Mouse (Mus musculus) stomach, embryonic 16.5 days (tissue): ENCODE data around the gene Lrp3. TPM values are rescaled to one million over a fixed set of nuclear protein-coding genes. Genes with fewer than 3 reads are reported as not detected.
"Not testable (repeated sequence)": the region's sequence is repeated elsewhere in the genome, so short reads cannot be mapped to it uniquely, and the experiment has no call there.

ENCODE experiments used
- ATAC-seq: fragments of 200-750 bp; cut with Nextera tagmentation; 2 replicates; pipeline ENCODE4 v1.8.0; 2017; ENCODE audit warnings: moderate number of reproducible peaks, moderate TSS enrichment; ENCODE audit not compliant: insufficient read depth, low FRiP score
- H3K27ac ChIP-seq: fragments of 300-500 bp; sonication (generic); 2 replicates; pipeline ENCODE4 v1.5.1; 2014; ENCODE audit warnings: low read length
- H3K27me3 ChIP-seq: fragments of 300-500 bp; sonication (generic); 2 replicates; pipeline ENCODE4 v1.6.1; 2014; ENCODE audit warnings: low read length, control low read depth, mixed read lengths; ENCODE audit not compliant: control insufficient read depth, insufficient read depth
- H3K36me3 ChIP-seq: fragments of 300-500 bp; sonication (generic); 2 replicates; pipeline ENCODE4 v1.6.1; 2014; ENCODE audit warnings: low read length; ENCODE audit not compliant: control insufficient read depth, insufficient read depth
- H3K4me1 ChIP-seq: fragments of 300-500 bp; sonication (generic); 2 replicates; pipeline ENCODE4 v1.6.1; 2014; ENCODE audit warnings: low read length, control low read depth, mixed read lengths; ENCODE audit not compliant: control insufficient read depth, insufficient read depth
- H3K4me2 ChIP-seq: fragments of 300-500 bp; sonication (generic); 2 replicates; pipeline ENCODE4 v1.6.1; 2014; ENCODE audit warnings: low read depth, low read length, mixed read lengths
- H3K4me3 ChIP-seq: fragments of 300-500 bp; sonication (generic); replicated peaks from 2 replicates; pipeline ENCODE4 v1.5.1; 2014; ENCODE audit warnings: mild to moderate bottlenecking, low read length
- H3K9ac ChIP-seq: fragments of 300-500 bp; sonication (generic); 2 replicates; pipeline ENCODE4 v1.6.1; 2014; ENCODE audit warnings: low read length
- H3K9me3 ChIP-seq: fragments of 300-500 bp; sonication (generic); replicated peaks from 2 replicates; pipeline ENCODE4 v1.6.1; 2016; ENCODE audit warnings: low read length, control low read depth; ENCODE audit not compliant: control insufficient read depth
- WGBS: fragments of 180-500 bp; shearing (Covaris S2); extraction: QIAGEN DNeasy Blood & Tissue Kit; methylation state at CpG from one replicate; pipeline ENCODE4 v1.1.7; 2014; 5-methylcytosine and 5-hydroxymethylcytosine counted together
- polyA plus RNA-seq: library from polyadenylated mRNA; unstranded; fragments of >200 nt; fragmentation: Nextera tagmentation; extraction: Ambion mirVana; gene quantifications from 2 replicates; pipeline ENCODE4 v1.2.1, GENCODE M21; 2015

Gene Lrp3
- polyA plus RNA-seq, result 4.9 and 5.5 TPM in 2 replicates

DNA sequence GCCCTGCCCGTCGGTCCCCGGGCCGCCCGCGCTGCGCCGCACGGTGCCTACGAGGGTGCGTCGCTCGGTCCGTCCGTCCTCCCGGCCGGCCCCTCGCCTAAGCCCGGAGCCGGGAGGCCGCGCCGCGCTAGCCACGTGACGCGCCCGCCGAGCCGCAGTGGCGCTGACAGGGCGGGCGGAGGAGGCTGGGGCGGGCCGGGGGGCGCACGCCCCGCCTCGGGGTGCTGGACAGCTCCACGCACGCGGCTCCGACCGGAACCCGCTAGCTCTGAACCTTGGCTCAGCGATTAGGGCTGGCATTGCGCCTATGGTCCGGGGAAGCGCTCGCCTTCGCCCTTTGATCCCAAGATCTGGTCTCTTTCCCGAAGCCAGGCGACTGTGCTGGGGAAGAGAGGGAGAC lies at the start of gene Lrp3:
Gene Lrp3 (minus strand): TSS at position 274 of the 400 bp plus-strand sequence.
- Histone ChIP-seq H3K27me3 (no peaks in the 10 kb centered on the region), H3K27ac (no peak within 1 kb of the TSS), H3K9ac (peak within 1 kb of the TSS; percentile 83), H3K4me3 (peak within 1 kb of the TSS; percentile 70), H3K9me3 (no peaks in the 10 kb centered on the region), H3K36me3 (no peaks in the 10 kb centered on the region), H3K4me2 (peak within 1 kb of the TSS; percentile 84), H3K4me1 (peaks cover 4% of the 10 kb centered on the region; the same call in 1 of the 2 replicates)
- under 1% methylated on average over 51 of the region's 53 CpGs for WGBS
- peak; percentile 93 for ATAC-seq

- no peak for ATAC-seq
- Histone ChIP-seq H3K36me3 (no peaks in the 10 kb centered on the region), H3K4me3 (no peak overlapping the region), H3K9ac (no peak overlapping the region), H3K4me2 (no peak overlapping the region), H3K4me1 (no peaks in the 10 kb centered on the region), H3K27ac (no peak overlapping the region), H3K27me3 (no peaks in the 10 kb centered on the region), H3K9me3 (no peaks in the 10 kb centered on the region)
- 11% methylated on average over 7 of the region's 7 CpGs for WGBS
Measured at GRCm38 (mm10) chr7:35264746-35265145, 49.4 kb upstream of the Lrp3 start.

GRCm38 (mm10) chr7:35263595-35264489 lies 48.5 kb upstream of the Lrp3 start:
- Histone ChIP-seq H3K9ac (no peak overlapping the region), H3K36me3 (no peaks in the 10 kb centered on the region), H3K4me1 (no peaks in the 10 kb centered on the region), H3K27me3 (no peaks in the 10 kb centered on the region), H3K9me3 (no peaks in the 10 kb centered on the region), H3K27ac (no peak overlapping the region), H3K4me2 (no peak overlapping the region), H3K4me3 (no peak overlapping the region)
- WGBS, result 72% methylated on average over 15 of the region's 15 CpGs
- no peak for ATAC-seq

DNA sequence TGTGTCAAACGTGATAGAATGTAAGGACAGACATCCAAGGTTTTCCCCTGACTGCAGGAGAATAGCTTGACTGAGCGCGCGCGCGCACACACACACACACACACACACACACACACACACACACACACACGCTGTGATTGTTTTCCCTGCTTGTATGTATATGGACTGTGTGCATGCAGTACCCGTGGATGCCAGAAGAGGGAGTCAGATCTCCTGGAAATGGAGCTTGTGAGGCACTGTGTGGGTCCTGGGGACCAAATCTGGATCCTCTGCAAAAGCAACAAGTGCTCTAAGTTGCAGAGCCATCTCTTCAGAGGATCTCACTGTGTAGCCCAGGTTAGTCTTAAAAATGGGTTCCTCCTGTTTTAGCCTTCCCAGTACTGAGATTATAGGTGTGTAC lies 44.1 kb upstream of the Lrp3 start:
- WGBS, result 87% methylated on average over 8 of the region's 8 CpGs
- H3K27me3 ChIP-seq, result no peaks in the 10 kb centered on the region
- no peak overlapping the region for H3K4me2 ChIP-seq
- no peak for ATAC-seq
- H3K9ac ChIP-seq, result no peak overlapping the region
- H3K36me3 ChIP-seq, result no peaks in the 10 kb centered on the region
- no peaks in the 10 kb centered on the region for H3K9me3 ChIP-seq
- H3K4me1 ChIP-seq, result no peaks in the 10 kb centered on the region
- H3K27ac ChIP-seq, result no peak overlapping the region
- no peak overlapping the region for H3K4me3 ChIP-seq

GRCm38 (mm10) chr7:35258294-35258693 lies 43.0 kb upstream of the Lrp3 start:
- Histone ChIP-seq H3K9ac (no peak overlapping the region), H3K4me1 (no peaks in the 10 kb centered on the region), H3K27me3 (no peaks in the 10 kb centered on the region), H3K27ac (no peak overlapping the region), H3K36me3 (no peaks in the 10 kb centered on the region), H3K4me3 (no peak overlapping the region), H3K4me2 (no peak overlapping the region), H3K9me3 (no peaks in the 10 kb centered on the region)
- WGBS, result 53% methylated on average over 7 of the region's 7 CpGs
- ATAC-seq, result no peak

- peak; percentile 57; the same call in 1 of the 2 replicates for ATAC-seq
- H3K36me3 ChIP-seq, result no peaks in the 10 kb centered on the region
- H3K4me1 ChIP-seq, result peaks cover 4% of the 10 kb centered on the region; the same call in 1 of the 2 replicates
- peak overlapping the region; percentile 51 for H3K4me2 ChIP-seq
- no peak overlapping the region for H3K27ac ChIP-seq
- no peaks in the 10 kb centered on the region for H3K9me3 ChIP-seq
- WGBS, result 6% methylated on average over 13 of the region's 13 CpGs
- peak overlapping the region; percentile 29; the same call in 1 of the 2 replicates for H3K4me3 ChIP-seq
- H3K27me3 ChIP-seq, result no peaks in the 10 kb centered on the region
- peak overlapping the region; percentile 46 for H3K9ac ChIP-seq
Measured at GRCm38 (mm10) chr7:35252041-35252558, 36.8 kb upstream of the Lrp3 start.

DNA sequence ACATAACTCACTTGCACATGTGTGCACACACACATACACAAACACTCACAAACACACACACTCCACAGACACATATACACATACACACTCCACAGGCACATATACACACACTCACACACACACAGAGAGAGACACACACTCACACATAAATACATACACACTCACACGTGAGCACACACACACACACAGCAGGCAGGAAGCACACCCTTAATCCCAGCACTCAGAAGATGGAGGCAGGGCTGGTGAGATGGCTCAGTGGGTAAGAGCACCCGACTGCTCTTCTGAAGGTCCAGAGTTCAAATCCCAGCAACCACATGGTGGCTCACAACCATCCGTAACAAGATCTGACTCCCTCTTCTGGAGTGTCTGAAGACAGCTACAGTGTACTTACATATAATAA lies 22.6 kb upstream of the Lrp3 start:
- ATAC-seq, H3K4me1 ChIP-seq, H3K27me3 ChIP-seq, H3K36me3 ChIP-seq, H3K27ac ChIP-seq, H3K4me3 ChIP-seq, H3K9me3 ChIP-seq, H3K4me2 ChIP-seq, H3K9ac ChIP-seq: not testable (repeated sequence)
- 62% methylated on average over 2 of the region's 3 CpGs for WGBS

DNA sequence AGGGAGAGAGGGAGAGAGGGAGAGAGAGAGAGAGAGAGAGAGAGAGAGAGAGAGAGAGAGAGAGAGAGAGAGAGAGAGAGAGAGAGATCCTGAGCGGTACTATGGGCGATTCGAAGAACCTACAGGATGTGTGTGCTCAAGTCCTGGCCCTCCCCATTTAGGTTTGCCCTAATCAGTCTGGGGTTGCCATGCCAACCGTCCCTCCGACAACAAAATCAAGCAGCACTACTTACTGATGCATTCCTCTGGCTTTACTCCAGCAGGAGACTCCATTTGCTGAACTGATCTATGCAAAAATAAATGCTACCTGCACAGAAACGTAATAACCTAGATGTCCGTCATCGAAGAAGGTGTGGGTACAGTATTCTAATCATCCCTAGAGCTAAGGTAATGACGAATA lies 20.0 kb upstream of the Lrp3 start:
- Histone ChIP-seq H3K27ac (peak overlapping the region; percentile 52), H3K4me1 (peaks cover 6% of the 10 kb centered on the region; the same call in 1 of the 2 replicates), H3K4me3 (peak overlapping the region; percentile 68), H3K36me3 (no peaks in the 10 kb centered on the region), H3K9ac (peak overlapping the region; percentile 78), H3K9me3 (peaks cover 4% of the 10 kb centered on the region; the same call in 1 of the 2 replicates), H3K27me3 (no peaks in the 10 kb centered on the region), H3K4me2 (peak overlapping the region; percentile 68)
- peak; percentile 56; the same call in 1 of the 2 replicates for ATAC-seq
- WGBS, result 19% methylated on average over 9 of the region's 9 CpGs
